Mouse (Mus musculus) bone marrow macrophage, adult 2 months (primary cell): Measurements from ENCODE around the gene Brd4. TPM values are rescaled to one million over a fixed set of nuclear protein-coding genes. Genes with fewer than 3 reads are reported as not detected.
A peak's percentile ranks its signal among the peaks of the same experiment; 100 is the strongest.

Experiments used
- H3K27ac ChIP-seq: 2 replicates; pipeline ENCODE4 v1.5.1; 2012; ENCODE audit warnings: low read depth, low read length; ENCODE audit not compliant: insufficient read depth
- H3K4me1 ChIP-seq: 2 replicates; pipeline ENCODE4 v1.6.1; 2012; ENCODE audit warnings: low read length; ENCODE audit not compliant: control insufficient read depth, insufficient read depth
- H3K4me3 ChIP-seq: 2 replicates; pipeline ENCODE4 v1.5.1; 2012; ENCODE audit warnings: mild to moderate bottlenecking, low read length, moderate library complexity; ENCODE audit not compliant: insufficient read depth
- CTCF ChIP-seq: IDR thresholded peaks from 2 replicates; pipeline ENCODE4 v1.5.1; 2012; ENCODE audit warnings: low read depth, mild to moderate bottlenecking, low read length, moderate library complexity
- POLR2A ChIP-seq: IDR thresholded peaks from 2 replicates; pipeline ENCODE4 v1.6.1; 2012; ENCODE audit warnings: mild to moderate bottlenecking, low read depth, low read length, borderline replicate concordance
- polyA plus RNA-seq: library from polyadenylated mRNA; stranded (reverse); fragments of >200 nt; gene quantifications from 2 replicates; pipeline ENCODE4 v1.2.4, GENCODE M21; 2012; ENCODE audit not compliant: missing spikeins, insufficient read depth, insufficient read length

Brd4 gene
- polyA plus RNA-seq, 1 experiment, result 88.2 TPM

DNA sequence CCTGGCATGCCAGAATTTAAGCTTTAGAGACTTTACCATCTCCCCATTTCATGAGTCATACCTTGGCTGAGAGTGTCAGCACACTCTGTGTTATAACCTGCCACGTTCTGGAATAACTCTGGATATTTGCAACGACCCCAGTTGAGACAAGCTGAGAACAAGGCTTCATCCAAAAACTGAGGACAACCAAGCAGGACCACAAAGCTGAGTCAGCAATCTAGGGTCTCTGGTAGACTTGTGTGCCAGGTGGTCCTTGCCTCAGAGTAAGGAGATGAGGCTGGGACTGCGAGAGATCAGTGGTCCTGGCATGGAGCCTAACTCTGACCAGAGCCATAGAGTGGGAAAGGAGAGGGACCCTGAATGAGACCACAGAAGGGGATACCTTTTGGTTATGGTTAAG lies 81.5 kb downstream of the Brd4 start:
- TF ChIP-seq POLR2A, result no peak
- TF ChIP-seq CTCF, result no peak
- H3K4me3 ChIP-seq, result no peak overlapping the region
- no peaks in the 10 kb centered on the region; the same call in 1 of the 2 replicates for H3K4me1 ChIP-seq
- no peak overlapping the region for H3K27ac ChIP-seq

GRCm38 (mm10) chr17:32201086-32201485 lies 83.4 kb downstream of the Brd4 start:
- TF ChIP-seq POLR2A (no peak), CTCF (no peak)
- no peak overlapping the region for H3K4me3 ChIP-seq
- no peak overlapping the region for H3K27ac ChIP-seq
- no peaks in the 10 kb centered on the region for H3K4me1 ChIP-seq

DNA sequence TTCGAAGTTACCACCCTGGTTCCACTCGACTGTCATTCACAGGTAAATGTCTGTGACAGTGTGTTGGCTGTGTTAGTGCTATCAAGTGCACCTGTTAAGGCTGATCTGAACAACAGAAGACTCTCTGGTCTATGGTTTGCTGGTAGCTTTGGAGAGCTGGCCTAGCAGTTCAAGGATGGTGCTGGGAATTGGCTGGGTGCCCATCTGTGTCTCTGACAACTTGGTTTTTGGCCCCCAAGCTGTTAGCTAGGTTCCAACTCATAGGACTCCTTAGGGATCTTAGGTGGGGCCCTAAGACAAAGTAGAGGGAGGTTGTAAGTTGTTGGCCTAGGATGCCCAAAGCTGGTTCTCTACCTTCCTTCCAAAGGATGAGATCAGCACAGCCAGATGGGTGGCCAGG lies 84.7 kb downstream of the Brd4 start:
- H3K4me1 ChIP-seq, result no peaks in the 10 kb centered on the region
- H3K4me3 ChIP-seq, result no peak overlapping the region
- no peak for TF ChIP-seq POLR2A
- TF ChIP-seq CTCF, result no peak
- H3K27ac ChIP-seq, result no peak overlapping the region

- Histone ChIP-seq H3K4me1 (peaks cover 8% of the 10 kb centered on the region), H3K4me3 (no peak overlapping the region), H3K27ac (no peak overlapping the region)
- TF ChIP-seq POLR2A, result no peak
- TF ChIP-seq CTCF, result no peak
Measured at GRCm38 (mm10) chr17:32197156-32197555, 87.4 kb downstream of the Brd4 start.

GRCm38 (mm10) chr17:32195725-32196124 lies 88.8 kb downstream of the Brd4 start:
- no peak overlapping the region for H3K4me3 ChIP-seq
- H3K27ac ChIP-seq, result no peak overlapping the region
- peaks cover 9% of the 10 kb centered on the region for H3K4me1 ChIP-seq
- no peak for TF ChIP-seq POLR2A
- no peak for TF ChIP-seq CTCF

DNA sequence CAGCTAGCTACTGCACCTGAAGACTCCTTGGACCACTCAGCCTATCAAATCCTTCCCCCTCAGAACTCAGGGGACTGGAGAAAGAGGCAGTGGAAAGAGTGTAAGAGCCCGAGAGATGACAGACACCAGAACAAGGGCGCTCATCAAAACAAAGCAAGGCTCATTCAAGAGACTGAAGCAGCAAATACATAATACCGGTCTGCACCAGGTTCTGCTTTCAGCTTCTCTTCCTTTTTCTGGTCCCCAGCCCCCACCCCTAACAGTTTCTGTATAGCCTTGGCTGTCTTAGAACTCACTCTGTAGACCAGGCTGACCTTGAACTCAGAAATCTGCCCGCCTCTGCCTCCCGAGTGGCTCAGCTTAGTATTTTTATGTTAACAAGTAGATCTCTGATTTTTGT lies 91.5 kb downstream of the Brd4 start:
- TF ChIP-seq POLR2A, result no peak
- no peak for TF ChIP-seq CTCF
- H3K27ac ChIP-seq, result no peak overlapping the region
- H3K4me1 ChIP-seq, result peaks cover 26% of the 10 kb centered on the region
- no peak overlapping the region for H3K4me3 ChIP-seq

- Histone ChIP-seq H3K4me1 (peaks cover 26% of the 10 kb centered on the region), H3K4me3 (no peak overlapping the region), H3K27ac (no peak overlapping the region)
- TF ChIP-seq POLR2A (no peak), CTCF (no peak)
Measured at GRCm38 (mm10) chr17:32189850-32190249, 94.7 kb downstream of the Brd4 start.

DNA sequence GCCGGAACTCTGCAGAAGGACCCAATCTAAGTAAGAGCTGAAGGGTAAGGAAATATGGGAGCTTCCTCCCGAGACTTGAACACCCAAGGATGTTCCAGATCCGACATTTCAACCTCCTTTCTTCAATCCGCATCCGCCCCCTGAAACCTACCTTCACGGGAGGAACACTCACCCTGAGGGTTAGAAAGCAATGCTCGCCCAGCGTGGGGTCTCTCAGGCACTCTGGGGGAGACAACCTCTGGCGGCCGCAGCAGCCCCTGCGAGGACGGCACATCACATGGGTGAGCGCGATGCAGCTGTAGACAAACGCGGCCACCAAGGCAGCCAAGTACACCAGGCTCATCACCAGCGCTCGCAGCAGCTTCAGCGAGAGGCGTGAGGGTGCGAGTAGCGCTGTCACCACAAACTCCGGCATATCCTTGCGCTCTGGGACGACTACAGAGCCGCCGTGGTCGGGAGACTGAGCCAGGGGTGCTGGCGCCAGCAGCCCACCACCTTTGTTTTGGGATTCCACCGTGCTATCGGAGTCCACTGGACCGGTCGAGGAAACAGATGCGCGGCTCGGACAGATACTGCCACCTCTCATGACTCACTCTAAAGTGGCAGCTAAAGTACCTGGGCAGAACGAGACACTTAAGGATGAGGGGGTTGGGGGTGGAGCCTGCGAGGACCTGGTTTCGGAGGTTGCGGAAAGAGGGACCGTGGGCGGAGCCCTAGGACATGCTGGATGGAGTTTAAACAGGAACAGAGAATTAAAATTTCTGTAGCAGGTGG lies 95.5 kb downstream of the Brd4 start, which contains the start of gene Ephx3:
Ephx3 (minus strand) TSS at position 687 of the 774 bp plus-strand sequence.
- Histone ChIP-seq H3K4me3 (peak within 1 kb of the TSS; percentile 42), H3K4me1 (peaks cover 26% of the 10 kb centered on the region), H3K27ac (no peak within 1 kb of the TSS)
- no peak for TF ChIP-seq CTCF
- no peak for TF ChIP-seq POLR2A

DNA sequence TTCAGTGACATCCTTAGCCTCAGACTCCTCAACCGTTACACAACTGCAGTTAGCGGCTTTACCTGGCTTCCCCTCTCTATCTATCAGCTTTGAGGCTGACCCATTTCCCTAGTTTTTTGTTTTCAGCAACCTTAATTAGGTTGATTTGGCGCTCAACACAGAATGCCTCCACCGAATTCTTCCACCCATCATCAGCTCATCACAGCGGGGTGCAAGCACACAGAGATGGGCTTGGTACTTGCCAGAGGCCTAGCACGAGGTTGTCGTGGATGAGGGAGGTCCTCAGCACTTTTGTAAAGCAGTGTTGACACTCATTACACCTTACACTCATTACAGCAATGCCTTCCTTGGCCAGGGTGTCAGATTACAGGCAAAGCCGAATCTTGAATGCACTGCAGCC lies 101.5 kb downstream of the Brd4 start:
- no peak overlapping the region for H3K27ac ChIP-seq
- H3K4me3 ChIP-seq, result no peak overlapping the region
- H3K4me1 ChIP-seq, result no peaks in the 10 kb centered on the region
- TF ChIP-seq CTCF, result no peak
- TF ChIP-seq POLR2A, result no peak

GRCm38 (mm10) chr17:32179621-32180491 lies 104.7 kb downstream of the Brd4 start:
- no peak for TF ChIP-seq POLR2A
- no peak for TF ChIP-seq CTCF
- Histone ChIP-seq H3K4me1 (no peaks in the 10 kb centered on the region), H3K4me3 (no peak overlapping the region), H3K27ac (no peak overlapping the region)
